Mouse (Mus musculus): Measurements from ENCODE around the gene Cfap157. TPM values are rescaled to one million over a fixed set of nuclear protein-coding genes. Genes with fewer than 3 reads are reported as not detected.

Gene Cfap157
- polyA plus RNA-seq, 1 experiment: not detected

- Histone ChIP-seq H3K27ac (ENCODE audit: insufficient read depth, low read length) (no peak overlapping the region), H3K27me3 (ENCODE audit: control insufficient read depth, insufficient read depth, low read length, poor library complexity, severe bottlenecking) (no peaks in the 10 kb centered on the region), H3K9ac (ENCODE audit: low read depth, poor library complexity, severe bottlenecking) (no peak overlapping the region), H3K9me3 (replicated peaks; ENCODE audit: control insufficient read depth, insufficient read depth, low read length, poor library complexity, severe bottlenecking) (no peaks in the 10 kb centered on the region), H3K4me3 (ENCODE audit: low read depth, low read length) (peak overlapping the region; percentile 44), H3K4me1 (ENCODE audit: control insufficient read depth, insufficient read depth, low read length) (peaks cover 2% of the 10 kb centered on the region), H3K36me3 (ENCODE audit: control insufficient read depth, insufficient read depth, low read length, poor library complexity, severe bottlenecking) (no peaks in the 10 kb centered on the region)
- TF ChIP-seq EP300 (IDR thresholded peaks at IDR 0.05; ENCODE audit: insufficient read depth, low read depth, low read length) (no peak), CTCF (IDR thresholded peaks at IDR 0.05; ENCODE audit: low read depth, low read length) (no peak), POLR2A (IDR thresholded peaks at IDR 0.05; ENCODE audit: insufficient read depth, low read length) (no peak)
These were observed 56.8 kb downstream of the Cfap157 start for GRCm38 (mm10) chr2:32727435-32727834.

Other genes starting within 250 kb of the Cfap157 start
- gene Fam102a, start 249.1 kb downstream of the Cfap157 start, polyA plus RNA-seq (2011; ENCODE audit: insufficient read depth, insufficient read length, low read depth, missing spikeins): 12.2 and 16.5 TPM in 2 replicates
- 35.1 and 41.7 TPM in 2 replicates for gene Dpm2, start 213.6 kb downstream of the Cfap157 start, polyA plus RNA-seq (2011; ENCODE audit: insufficient read depth, insufficient read length, low read depth, missing spikeins)
- 1.8 and 4.1 TPM in 2 replicates for gene Pip5kl1, start 209.6 kb downstream of the Cfap157 start, polyA plus RNA-seq (2011; ENCODE audit: insufficient read depth, insufficient read length, low read depth, missing spikeins)
- 0.44 TPM in 1 of 2 replicates, not detected in the other for gene 9430097D07Rik, start 208.7 kb downstream of the Cfap157 start, polyA plus RNA-seq (2011; ENCODE audit: insufficient read depth, insufficient read length, low read depth, missing spikeins)
- 9.4 and 9.7 TPM in 2 replicates for gene St6galnac4, start 197.3 kb downstream of the Cfap157 start, polyA plus RNA-seq (2011; ENCODE audit: insufficient read depth, insufficient read length, low read depth, missing spikeins)
- 22.5 and 24.2 TPM in 2 replicates for gene St6galnac6, start 184.7 kb downstream of the Cfap157 start, polyA plus RNA-seq (2011; ENCODE audit: insufficient read depth, insufficient read length, low read depth, missing spikeins)
- gene Ak1, start 162.7 kb downstream of the Cfap157 start, polyA plus RNA-seq (2011; ENCODE audit: insufficient read depth, insufficient read length, low read depth, missing spikeins): 71.8 and 74.7 TPM in 2 replicates
- gene Eng, start 137.8 kb downstream of the Cfap157 start, polyA plus RNA-seq (2011; ENCODE audit: insufficient read depth, insufficient read length, low read depth, missing spikeins): 20.0 and 20.8 TPM in 2 replicates
- 45.7 and 52.7 TPM in 2 replicates for gene Fpgs, start 80.3 kb downstream of the Cfap157 start, polyA plus RNA-seq (2011; ENCODE audit: insufficient read depth, insufficient read length, low read depth, missing spikeins)
- 109 and 115 TPM in 2 replicates for gene Cdk9, start 71.4 kb downstream of the Cfap157 start, polyA plus RNA-seq (2011; ENCODE audit: insufficient read depth, insufficient read length, low read depth, missing spikeins)
- 9.0 and 11.4 TPM in 2 replicates for gene Sh2d3c, start 63.4 kb downstream of the Cfap157 start, polyA plus RNA-seq (2011; ENCODE audit: insufficient read depth, insufficient read length, low read depth, missing spikeins)
- not detected in 2 replicates for gene 6330409D20Rik, start 43.4 kb downstream of the Cfap157 start, polyA plus RNA-seq (2011; ENCODE audit: insufficient read depth, insufficient read length, low read depth, missing spikeins)
- 77.0 and 83.7 TPM in 2 replicates for gene Tor2a, start 27.2 kb downstream of the Cfap157 start, polyA plus RNA-seq (2011; ENCODE audit: insufficient read depth, insufficient read length, low read depth, missing spikeins)
- gene Ttc16, start 8.8 kb downstream of the Cfap157 start, polyA plus RNA-seq (2011; ENCODE audit: insufficient read depth, insufficient read length, low read depth, missing spikeins): 2.2 TPM in 2 replicates
- 9.9 and 11.6 TPM in 2 replicates for gene Ptrh1, start 8.6 kb downstream of the Cfap157 start, polyA plus RNA-seq (2011; ENCODE audit: insufficient read depth, insufficient read length, low read depth, missing spikeins)
- gene Stxbp1, start 62.8 kb upstream of the Cfap157 start, polyA plus RNA-seq (2011; ENCODE audit: insufficient read depth, insufficient read length, low read depth, missing spikeins): 21.1 and 22.0 TPM in 2 replicates
- gene Fam129b, start 91.7 kb upstream of the Cfap157 start, polyA plus RNA-seq (2011; ENCODE audit: insufficient read depth, insufficient read length, low read depth, missing spikeins): 65.5 and 71.6 TPM in 2 replicates
- 114 and 117 TPM in 2 replicates for gene Rpl12, start 177.1 kb upstream of the Cfap157 start, polyA plus RNA-seq (2011; ENCODE audit: insufficient read depth, insufficient read length, low read depth, missing spikeins)
- 14.7 and 17.0 TPM in 2 replicates for gene Lrsam1, start 177.2 kb upstream of the Cfap157 start, polyA plus RNA-seq (2011; ENCODE audit: insufficient read depth, insufficient read length, low read depth, missing spikeins)
- gene Slc2a8, start 197.7 kb upstream of the Cfap157 start, polyA plus RNA-seq (2011; ENCODE audit: insufficient read depth, insufficient read length, low read depth, missing spikeins): 7.9 and 9.0 TPM in 2 replicates

All from ES-Bruce4 (cell line).